Mouse (Mus musculus) midbrain, embryonic 15.5 days (tissue): ENCODE measurements around the gene Srpx. TPM values are rescaled to one million over a fixed set of nuclear protein-coding genes. Genes with fewer than 3 reads are reported as not detected.

Source experiments
- ATAC-seq: fragments of 200-750 bp; cut with Nextera tagmentation; replicated peaks from 2 replicates; pipeline ENCODE4 v1.8.0; 2017; ENCODE audit warnings: moderate TSS enrichment
- H3K27ac ChIP-seq: fragments of 300-500 bp; sonication (generic); 2 replicates; pipeline ENCODE4 v1.5.1; 2015; ENCODE audit warnings: mild to moderate bottlenecking, inconsistent platforms
- H3K27me3 ChIP-seq: fragments of 300-500 bp; sonication (generic); replicated peaks from 2 replicates; pipeline ENCODE4 v1.6.1; 2015; ENCODE audit warnings: inconsistent platforms
- H3K36me3 ChIP-seq: fragments of 300-500 bp; sonication (generic); replicated peaks from 2 replicates; pipeline ENCODE4 v1.6.1; 2015; ENCODE audit warnings: inconsistent platforms
- H3K4me1 ChIP-seq: fragments of 300-500 bp; sonication (generic); 2 replicates; pipeline ENCODE4 v1.6.1; 2015; ENCODE audit warnings: inconsistent platforms
- H3K4me2 ChIP-seq: fragments of 300-500 bp; sonication (generic); 2 replicates; pipeline ENCODE4 v1.6.1; 2015; ENCODE audit warnings: inconsistent platforms, mild to moderate bottlenecking, moderate library complexity
- H3K4me3 ChIP-seq: fragments of 300-500 bp; sonication (generic); 2 replicates; pipeline ENCODE4 v1.5.1; 2015; ENCODE audit warnings: mild to moderate bottlenecking, inconsistent platforms
- H3K9ac ChIP-seq: fragments of 300-500 bp; sonication (generic); 2 replicates; pipeline ENCODE4 v1.6.1; 2015; ENCODE audit warnings: mild to moderate bottlenecking, inconsistent platforms
- H3K9me3 ChIP-seq: fragments of 300-500 bp; sonication (generic); 2 replicates; pipeline ENCODE4 v1.6.1; 2016; ENCODE audit warnings: inconsistent platforms
- WGBS: fragments of 180-500 bp; shearing (Covaris S2); methylation state at CpG from one replicate; pipeline ENCODE4 v1.1.7; 2015; ENCODE audit warnings: mixed read lengths; 5-methylcytosine and 5-hydroxymethylcytosine counted together
- polyA plus RNA-seq: library from polyadenylated mRNA; unstranded; fragments of >200 nt; fragmentation: Nextera tagmentation; extraction: Ambion mirVana; gene quantifications from 2 replicates; pipeline ENCODE4 v1.2.1, GENCODE M21; 2015

Srpx gene
- polyA plus RNA-seq, 1 experiment from 2014 or later, result 2.1 TPM

DNA sequence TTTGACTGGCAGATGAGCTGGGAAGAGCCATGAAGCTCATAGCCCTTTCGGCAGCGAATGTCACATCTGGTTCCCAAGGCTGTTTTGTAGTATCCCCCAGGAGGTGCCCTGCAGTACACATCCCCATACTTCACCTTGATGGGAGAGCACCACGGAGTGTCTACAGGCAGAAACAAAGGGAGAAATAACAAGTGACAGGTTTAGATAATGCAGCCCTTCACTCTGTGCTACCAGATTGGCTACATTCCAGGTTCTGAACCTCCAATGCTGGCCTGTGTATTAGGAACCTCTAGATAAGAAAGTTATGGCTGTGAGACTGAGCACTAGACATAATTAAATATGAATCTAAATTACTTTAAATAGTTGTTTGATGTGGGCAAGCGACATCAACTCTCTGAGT is 48.1 kb downstream of the Srpx start:
- Histone ChIP-seq H3K27ac (no peak overlapping the region), H3K4me3 (no peak overlapping the region), H3K9me3 (no peaks in the 10 kb centered on the region), H3K27me3 (no peaks in the 10 kb centered on the region), H3K4me2 (no peak overlapping the region), H3K4me1 (no peaks in the 10 kb centered on the region), H3K36me3 (no peaks in the 10 kb centered on the region), H3K9ac (no peak overlapping the region)
- no peak for ATAC-seq
- 67% methylated on average over 4 of the region's 4 CpGs for WGBS

- no peaks in the 10 kb centered on the region for H3K27me3 ChIP-seq
- no peak for ATAC-seq
- H3K27ac ChIP-seq, result no peak overlapping the region
- H3K4me3 ChIP-seq, result no peak overlapping the region
- H3K9me3 ChIP-seq, result no peaks in the 10 kb centered on the region
- H3K4me2 ChIP-seq, result no peak overlapping the region
- 74% methylated on average over 1 of the region's 1 CpGs for WGBS
- no peaks in the 10 kb centered on the region for H3K4me1 ChIP-seq
- H3K36me3 ChIP-seq, result no peaks in the 10 kb centered on the region
- H3K9ac ChIP-seq, result no peak overlapping the region
Measured at GRCm38 (mm10) chrX:10063781-10064180, 53.7 kb downstream of the Srpx start.

DNA sequence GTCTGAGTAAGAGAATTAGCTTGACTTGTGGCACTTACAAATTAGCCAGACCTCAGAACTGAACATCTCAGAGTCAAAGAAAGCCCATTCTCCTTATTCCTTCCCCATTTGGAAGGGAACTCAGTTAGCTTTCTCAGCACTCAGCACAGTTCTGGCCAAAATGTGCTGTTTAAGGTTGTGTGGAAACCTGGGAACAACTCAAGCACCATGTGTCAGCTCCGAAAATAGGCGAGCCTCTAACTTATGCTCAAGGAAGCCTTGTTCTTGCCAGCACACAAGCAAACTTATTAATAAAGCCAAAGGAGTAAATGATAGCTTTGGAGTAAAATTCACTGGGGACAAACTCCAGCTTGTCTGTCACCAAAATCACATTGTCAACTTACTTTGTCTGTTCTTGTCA is 54.1 kb downstream of the Srpx start:
- no peaks in the 10 kb centered on the region for H3K4me1 ChIP-seq
- no peaks in the 10 kb centered on the region for H3K9me3 ChIP-seq
- no peaks in the 10 kb centered on the region for H3K36me3 ChIP-seq
- H3K9ac ChIP-seq, result no peak overlapping the region
- no peak overlapping the region for H3K27ac ChIP-seq
- H3K27me3 ChIP-seq, result no peaks in the 10 kb centered on the region
- no peak overlapping the region for H3K4me2 ChIP-seq
- WGBS, result 87% methylated on average over 2 of the region's 2 CpGs
- no peak for ATAC-seq
- no peak overlapping the region for H3K4me3 ChIP-seq

GRCm38 (mm10) chrX:10062201-10062600 is 55.3 kb downstream of the Srpx start:
- H3K27me3 ChIP-seq, result no peaks in the 10 kb centered on the region
- no peak overlapping the region for H3K4me3 ChIP-seq
- H3K9ac ChIP-seq, result no peak overlapping the region
- H3K9me3 ChIP-seq, result no peaks in the 10 kb centered on the region
- ATAC-seq, result no peak
- WGBS, result 68% methylated on average over 4 of the region's 4 CpGs
- no peak overlapping the region for H3K27ac ChIP-seq
- H3K4me2 ChIP-seq, result no peak overlapping the region
- no peaks in the 10 kb centered on the region for H3K4me1 ChIP-seq
- no peaks in the 10 kb centered on the region for H3K36me3 ChIP-seq

DNA sequence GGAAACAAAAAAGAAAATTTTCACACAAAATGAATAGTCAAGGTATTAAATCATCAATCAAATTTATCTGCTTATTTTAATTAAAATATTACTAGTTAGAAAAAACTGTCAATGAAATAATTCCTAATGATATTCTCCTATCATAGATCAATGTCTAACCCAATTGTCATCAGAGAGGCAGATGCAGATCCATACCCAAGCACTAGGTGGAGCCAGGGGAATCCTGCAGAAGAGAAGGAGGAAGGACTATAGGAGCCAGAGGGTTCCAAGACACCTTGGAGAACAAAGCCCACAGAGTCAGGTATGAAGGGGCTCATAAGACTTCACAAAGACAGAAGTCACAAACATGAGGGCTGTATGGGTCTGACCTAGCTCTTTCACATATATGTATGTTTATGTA is 82.8 kb downstream of the Srpx start:
- no peaks in the 10 kb centered on the region for H3K36me3 ChIP-seq
- H3K27ac ChIP-seq, result no peak overlapping the region
- no peak overlapping the region for H3K4me2 ChIP-seq
- no peaks in the 10 kb centered on the region for H3K9me3 ChIP-seq
- ATAC-seq, result no peak
- no peaks in the 10 kb centered on the region for H3K27me3 ChIP-seq
- H3K4me1 ChIP-seq, result no peaks in the 10 kb centered on the region
- no peak overlapping the region for H3K4me3 ChIP-seq
- H3K9ac ChIP-seq, result no peak overlapping the region

DNA sequence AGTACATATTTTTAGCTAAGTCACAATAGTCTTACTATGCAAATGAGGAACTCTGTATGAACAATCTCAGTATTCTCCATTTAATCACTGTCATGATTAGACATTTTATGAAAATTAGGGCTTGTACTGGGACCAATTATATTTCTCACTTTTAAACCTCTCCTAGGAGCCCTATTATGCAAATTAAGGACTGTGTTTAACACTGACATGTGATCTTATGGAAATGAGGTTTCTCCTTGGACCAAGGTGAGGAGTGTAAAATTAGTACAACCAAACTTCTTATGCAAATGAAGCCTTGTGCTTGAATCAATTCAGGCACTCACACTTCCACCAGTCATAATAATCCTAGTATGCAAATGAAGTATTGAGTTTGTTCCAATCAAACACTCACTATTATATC is 107.3 kb downstream of the Srpx start:
- no peak overlapping the region for H3K4me3 ChIP-seq
- ATAC-seq, result no peak
- H3K4me1 ChIP-seq, result no peaks in the 10 kb centered on the region
- H3K4me2 ChIP-seq, result no peak overlapping the region
- no peaks in the 10 kb centered on the region for H3K27me3 ChIP-seq
- H3K27ac ChIP-seq, result no peak overlapping the region
- no peaks in the 10 kb centered on the region for H3K36me3 ChIP-seq
- H3K9me3 ChIP-seq, result no peaks in the 10 kb centered on the region
- no peak overlapping the region for H3K9ac ChIP-seq

DNA sequence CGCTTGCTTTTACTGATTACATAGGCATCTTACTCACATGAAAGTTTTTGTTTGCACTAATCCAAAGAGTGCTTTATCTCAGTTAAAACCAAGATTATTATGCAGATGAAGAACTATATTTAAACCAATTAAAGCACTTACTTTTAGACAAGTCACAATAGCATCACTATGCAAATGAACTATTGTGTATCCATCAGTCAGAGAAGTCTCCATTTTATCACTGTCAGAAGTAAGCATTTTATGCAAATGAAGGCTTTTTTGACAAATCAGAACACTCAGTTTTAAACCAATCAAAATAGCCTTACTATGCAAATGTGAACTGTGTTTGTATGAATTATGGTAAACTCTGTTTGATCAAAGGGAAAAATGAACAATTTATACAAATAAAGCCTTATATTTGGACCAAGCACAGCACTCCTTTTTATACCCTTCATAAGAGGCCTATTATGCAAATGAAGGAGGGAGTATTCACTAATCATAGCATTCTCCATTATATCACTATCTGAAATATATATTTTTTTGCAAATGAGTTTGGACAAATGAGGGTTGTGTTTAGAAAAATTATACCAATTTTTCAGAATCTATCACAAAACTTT is 109.7 kb downstream of the Srpx start:
- 98% methylated on average over 1 of the region's 1 CpGs for WGBS

GRCm38 (mm10) chrX:10005946-10006345 is 111.6 kb downstream of the Srpx start:
- no peak overlapping the region for H3K4me2 ChIP-seq
- H3K4me3 ChIP-seq, result no peak overlapping the region
- no peak for ATAC-seq
- H3K36me3 ChIP-seq, result no peaks in the 10 kb centered on the region
- no peaks in the 10 kb centered on the region for H3K4me1 ChIP-seq
- no peaks in the 10 kb centered on the region for H3K27me3 ChIP-seq
- 43% methylated on average over 1 of the region's 1 CpGs for WGBS
- H3K9me3 ChIP-seq, result no peaks in the 10 kb centered on the region
- no peak overlapping the region for H3K27ac ChIP-seq
- no peak overlapping the region for H3K9ac ChIP-seq

More for the DNA sequence above, 109.7 kb downstream of the Srpx start:
- H3K27me3 ChIP-seq, result no peaks in the 10 kb centered on the region
- H3K27ac ChIP-seq, result no peak overlapping the region
- H3K9ac ChIP-seq, result no peak overlapping the region
- ATAC-seq, result no peak
- no peaks in the 10 kb centered on the region for H3K9me3 ChIP-seq
- H3K4me1 ChIP-seq, result no peaks in the 10 kb centered on the region
- no peaks in the 10 kb centered on the region for H3K36me3 ChIP-seq
- no peak overlapping the region for H3K4me3 ChIP-seq
- H3K4me2 ChIP-seq, result no peak overlapping the region

DNA sequence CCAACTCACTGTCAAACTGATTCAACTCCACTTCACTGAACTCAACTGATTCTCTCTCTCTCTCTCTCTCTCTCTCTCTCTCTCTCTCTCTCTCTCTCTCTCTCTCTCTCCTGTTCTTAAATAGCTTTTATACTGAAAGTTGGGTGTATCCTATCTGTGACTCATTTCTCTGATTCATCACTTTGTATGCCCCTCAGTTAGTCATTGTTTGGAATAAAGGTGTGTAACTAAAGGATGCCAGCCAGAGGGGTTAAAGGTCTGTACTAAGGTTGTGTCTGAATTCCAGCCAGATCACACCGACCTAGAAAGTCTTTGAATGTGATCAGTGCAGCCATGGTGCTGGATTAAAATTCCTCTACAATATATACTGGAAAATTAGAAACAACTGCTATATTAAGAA is 116.8 kb downstream of the Srpx start:
- WGBS, result 77% methylated on average over 1 of the region's 1 CpGs
- no peaks in the 10 kb centered on the region for H3K4me1 ChIP-seq

More for the DNA sequence above, 116.8 kb downstream of the Srpx start:
- Histone ChIP-seq H3K4me2 (no peak overlapping the region), H3K36me3 (no peaks in the 10 kb centered on the region), H3K4me3 (no peak overlapping the region), H3K9me3 (no peaks in the 10 kb centered on the region), H3K9ac (no peak overlapping the region), H3K27ac (no peak overlapping the region), H3K27me3 (no peaks in the 10 kb centered on the region)
- no peak for ATAC-seq

Other genes with a start within 250 kb of the Srpx start
- 0.46 and 0.56 TPM in 2 replicates for gene Sytl5, start 232.1 kb downstream of the Srpx start, polyA plus RNA-seq
- gene Rpgr, start 99.2 kb upstream of the Srpx start, polyA plus RNA-seq, result 36.8 and 39.0 TPM in 2 replicates
- gene Otc, start 134.6 kb upstream of the Srpx start, polyA plus RNA-seq, result 0.09 TPM in 1 of 2 replicates, not detected in the other